Mouse (Mus musculus) neural tube, embryonic 14.5 days (tissue): Measurements from ENCODE around the gene Itgb2l. TPM values are rescaled to one million over a fixed set of nuclear protein-coding genes. Genes with fewer than 3 reads are reported as not detected.

Experiments
- ATAC-seq: fragments of 200-750 bp; cut with Nextera tagmentation; 2 replicates; pipeline ENCODE4 v1.8.0; 2017; ENCODE audit warnings: low read depth, mild to moderate bottlenecking, moderate TSS enrichment, moderate library complexity
- H3K27ac ChIP-seq: fragments of 300-500 bp; sonication (generic); 2 replicates; pipeline ENCODE4 v1.5.1; 2014; ENCODE audit warnings: low read depth, mild to moderate bottlenecking, control low read depth, low read length, moderate library complexity, mixed read lengths
- H3K27me3 ChIP-seq: fragments of 300-500 bp; sonication (generic); 2 replicates; pipeline ENCODE4 v1.6.1; 2014; ENCODE audit warnings: low read length; ENCODE audit not compliant: control insufficient read depth, insufficient read depth
- H3K36me3 ChIP-seq: fragments of 300-500 bp; sonication (generic); 2 replicates; pipeline ENCODE4 v1.6.1; 2014; ENCODE audit warnings: low read length, mixed read lengths; ENCODE audit not compliant: control insufficient read depth, insufficient read depth
- H3K4me1 ChIP-seq: fragments of 300-500 bp; sonication (generic); 2 replicates; pipeline ENCODE4 v1.6.1; 2014; ENCODE audit warnings: low read length; ENCODE audit not compliant: control insufficient read depth, insufficient read depth
- H3K4me2 ChIP-seq: fragments of 300-500 bp; sonication (generic); 2 replicates; pipeline ENCODE4 v1.6.1; 2014; ENCODE audit warnings: mild to moderate bottlenecking, low read depth, low read length, control low read depth
- H3K4me3 ChIP-seq: fragments of 300-500 bp; sonication (generic); 2 replicates; pipeline ENCODE4 v1.5.1; 2014; ENCODE audit warnings: low read depth, low read length, control low read depth, mixed read lengths
- H3K9ac ChIP-seq: fragments of 300-500 bp; sonication (generic); replicated peaks from 2 replicates; pipeline ENCODE4 v1.6.1; 2014; ENCODE audit warnings: low read depth, mild to moderate bottlenecking, control low read depth, low read length, mixed read lengths
- H3K9me3 ChIP-seq: fragments of 300-500 bp; sonication (generic); 2 replicates; pipeline ENCODE4 v1.6.1; 2016; ENCODE audit warnings: low read length; ENCODE audit not compliant: control insufficient read depth
- WGBS: fragments of 180-500 bp; shearing (Covaris S2); extraction: QIAGEN DNeasy Blood & Tissue Kit; methylation state at CpG from one replicate; pipeline ENCODE4 v1.1.7; 2014; 5-methylcytosine and 5-hydroxymethylcytosine counted together
- polyA plus RNA-seq: library from polyadenylated mRNA; unstranded; fragments of >200 nt; fragmentation: Nextera tagmentation; extraction: Ambion mirVana; gene quantifications from 2 replicates; pipeline ENCODE4 v1.2.1, GENCODE M21; 2014

Gene Itgb2l
- polyA plus RNA-seq, 1 experiment from 2014 or later = 0.15 TPM

DNA sequence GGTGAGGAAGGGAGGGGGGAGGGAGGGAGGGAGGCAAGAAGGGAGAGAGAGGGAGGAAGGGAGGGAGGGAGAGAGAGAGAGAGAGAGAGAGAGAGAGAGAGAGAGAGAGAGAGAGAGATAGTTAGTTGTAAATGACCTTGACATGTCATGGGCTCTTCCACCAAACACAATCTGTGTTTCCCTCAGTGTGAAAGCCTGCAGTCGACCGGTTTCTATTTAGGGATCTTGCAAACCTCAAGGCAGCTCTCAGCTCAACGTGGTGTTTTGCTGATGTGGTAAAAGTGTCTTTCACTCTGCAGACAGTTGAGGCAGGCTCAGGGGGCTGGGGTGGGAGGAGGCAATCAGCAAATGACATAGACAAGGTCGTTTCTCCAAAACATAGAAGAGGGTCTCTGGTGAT lies 37.1 kb downstream of the Itgb2l start:
- Histone ChIP-seq H3K4me2 (no peak overlapping the region), H3K4me1 (no peaks in the 10 kb centered on the region), H3K36me3 (no peaks in the 10 kb centered on the region), H3K27ac (no peak overlapping the region), H3K4me3 (no peak overlapping the region), H3K9me3 (no peaks in the 10 kb centered on the region), H3K9ac (no peak overlapping the region), H3K27me3 (no peaks in the 10 kb centered on the region)
- no peak for ATAC-seq
- WGBS = 69% methylated on average over 4 of the region's 4 CpGs

DNA sequence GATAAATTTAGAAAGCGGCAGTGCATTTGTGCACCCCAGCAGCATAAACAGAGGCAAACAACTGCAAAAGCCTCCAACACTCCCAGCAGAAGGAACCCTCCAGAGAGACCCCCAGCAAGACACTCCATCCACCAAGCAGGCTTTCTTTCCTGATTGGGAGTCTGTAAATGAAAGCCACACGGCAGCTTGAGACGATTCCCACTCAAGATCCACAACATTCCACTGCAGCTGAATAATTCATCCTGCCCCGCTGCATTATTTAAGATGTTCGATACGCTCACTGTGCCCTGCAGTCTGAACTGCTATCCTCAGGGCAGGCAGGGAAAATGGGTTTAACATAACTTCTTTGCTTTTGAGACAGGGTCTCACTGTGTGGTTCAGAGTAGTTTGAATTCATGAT lies 41.1 kb downstream of the Itgb2l start:
- H3K4me1 ChIP-seq = no peaks in the 10 kb centered on the region
- H3K4me3 ChIP-seq = no peak overlapping the region
- no peak for ATAC-seq
- no peaks in the 10 kb centered on the region for H3K36me3 ChIP-seq
- no peak overlapping the region for H3K4me2 ChIP-seq
- no peak overlapping the region for H3K9ac ChIP-seq
- no peak overlapping the region for H3K27ac ChIP-seq
- 60% methylated on average over 6 of the region's 6 CpGs for WGBS
- no peaks in the 10 kb centered on the region for H3K27me3 ChIP-seq
- H3K9me3 ChIP-seq = no peaks in the 10 kb centered on the region

DNA sequence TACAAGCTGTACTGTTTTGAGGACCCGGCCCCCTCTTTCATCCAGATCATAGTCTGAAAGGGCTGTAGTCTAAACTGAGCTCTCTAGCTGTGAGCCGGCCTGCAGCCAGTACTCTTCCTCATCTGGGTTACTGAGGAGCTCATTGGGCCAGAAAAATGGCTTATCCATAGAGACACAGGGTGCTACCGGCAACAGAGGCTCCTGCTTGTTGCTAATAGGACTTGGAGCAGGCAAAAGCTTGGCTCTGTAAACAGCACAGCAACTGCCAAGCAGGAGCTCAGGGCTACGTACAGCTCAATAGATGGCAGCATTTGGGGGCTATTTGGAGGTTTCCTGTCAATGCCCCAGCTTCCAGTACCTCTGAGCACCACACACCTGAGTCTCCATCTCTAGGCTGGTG lies 43.4 kb downstream of the Itgb2l start:
- H3K4me2 ChIP-seq = no peak overlapping the region
- no peak for ATAC-seq
- no peak overlapping the region for H3K9ac ChIP-seq
- no peaks in the 10 kb centered on the region for H3K27me3 ChIP-seq
- no peaks in the 10 kb centered on the region for H3K4me1 ChIP-seq
- H3K9me3 ChIP-seq = no peaks in the 10 kb centered on the region
- H3K27ac ChIP-seq = no peak overlapping the region
- no peak overlapping the region for H3K4me3 ChIP-seq
- no peaks in the 10 kb centered on the region for H3K36me3 ChIP-seq
- WGBS = 71% methylated on average over 4 of the region's 4 CpGs

- no peak for ATAC-seq
- no peaks in the 10 kb centered on the region for H3K27me3 ChIP-seq
- H3K4me2 ChIP-seq = no peak overlapping the region
- H3K9me3 ChIP-seq = no peaks in the 10 kb centered on the region
- no peak overlapping the region for H3K27ac ChIP-seq
- H3K4me1 ChIP-seq = no peaks in the 10 kb centered on the region
- no peak overlapping the region for H3K4me3 ChIP-seq
- H3K9ac ChIP-seq = no peak overlapping the region
- no peaks in the 10 kb centered on the region for H3K36me3 ChIP-seq
- WGBS = 72% methylated on average over 3 of the region's 3 CpGs
These were observed 44.6 kb downstream of the Itgb2l start for GRCm38 (mm10) chr16:96398806-96399205.

DNA sequence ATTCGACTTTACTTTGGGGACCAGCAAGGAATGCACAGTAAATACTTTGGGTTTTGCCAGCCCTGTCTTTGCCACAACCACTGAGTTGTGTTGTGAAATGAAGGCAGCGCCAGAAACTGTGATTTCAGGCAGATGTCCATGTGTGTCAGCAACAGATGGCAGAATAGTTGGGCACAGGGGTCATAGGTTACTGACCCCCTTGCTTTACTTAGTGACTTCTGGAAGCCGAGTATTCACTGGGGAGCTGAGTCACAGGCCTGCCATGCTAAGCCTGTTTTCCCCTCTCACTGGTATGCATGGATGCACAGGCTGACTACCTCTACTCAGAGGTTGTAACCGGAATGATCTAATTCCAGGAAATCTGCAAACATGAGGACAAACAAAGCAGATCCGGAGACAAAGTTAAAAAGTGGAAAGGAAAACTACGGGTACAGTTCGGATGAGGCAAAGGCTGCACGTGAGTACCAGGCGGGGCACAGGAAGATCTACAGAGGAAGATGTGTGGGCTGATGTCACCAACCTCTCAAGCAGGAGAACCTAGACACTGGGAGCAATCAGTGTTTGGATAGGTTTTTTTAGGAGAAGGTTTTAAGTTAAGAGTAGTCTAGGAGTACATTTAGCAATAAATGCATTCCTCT lies 47.3 kb downstream of the Itgb2l start:
- no peak overlapping the region for H3K4me3 ChIP-seq
- no peaks in the 10 kb centered on the region for H3K4me1 ChIP-seq
- no peak for ATAC-seq
- no peak overlapping the region for H3K4me2 ChIP-seq
- H3K27me3 ChIP-seq = no peaks in the 10 kb centered on the region
- 79% methylated on average over 9 of the region's 9 CpGs for WGBS
- no peak overlapping the region for H3K9ac ChIP-seq
- H3K36me3 ChIP-seq = no peaks in the 10 kb centered on the region
- H3K9me3 ChIP-seq = no peaks in the 10 kb centered on the region
- H3K27ac ChIP-seq = no peak overlapping the region

DNA sequence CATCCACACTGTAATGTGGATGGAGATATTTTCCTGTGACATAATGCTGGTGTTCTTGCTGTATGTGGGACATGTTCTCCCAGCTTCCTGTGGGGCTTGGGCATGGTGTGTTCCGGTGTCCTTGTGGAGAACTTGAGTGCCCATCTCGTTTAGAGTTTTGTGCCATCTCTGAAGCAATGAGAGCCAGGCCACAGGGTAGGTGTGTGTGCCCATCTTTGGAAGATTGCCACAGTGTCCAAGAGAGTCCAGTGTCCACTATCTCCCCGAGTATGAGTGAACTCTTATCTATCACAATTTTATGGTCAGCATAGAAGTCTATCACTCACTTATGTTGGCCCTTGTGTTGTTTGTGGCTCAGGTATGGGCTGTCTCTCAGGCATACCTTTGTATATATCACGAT lies 47.9 kb downstream of the Itgb2l start:
- H3K4me1 ChIP-seq = no peaks in the 10 kb centered on the region
- H3K4me2 ChIP-seq = no peak overlapping the region
- no peak overlapping the region for H3K27ac ChIP-seq
- no peak for ATAC-seq
- H3K4me3 ChIP-seq = no peak overlapping the region
- 81% methylated on average over 4 of the region's 4 CpGs for WGBS
- H3K9me3 ChIP-seq = no peaks in the 10 kb centered on the region
- no peaks in the 10 kb centered on the region for H3K27me3 ChIP-seq
- no peak overlapping the region for H3K9ac ChIP-seq
- no peaks in the 10 kb centered on the region for H3K36me3 ChIP-seq

DNA sequence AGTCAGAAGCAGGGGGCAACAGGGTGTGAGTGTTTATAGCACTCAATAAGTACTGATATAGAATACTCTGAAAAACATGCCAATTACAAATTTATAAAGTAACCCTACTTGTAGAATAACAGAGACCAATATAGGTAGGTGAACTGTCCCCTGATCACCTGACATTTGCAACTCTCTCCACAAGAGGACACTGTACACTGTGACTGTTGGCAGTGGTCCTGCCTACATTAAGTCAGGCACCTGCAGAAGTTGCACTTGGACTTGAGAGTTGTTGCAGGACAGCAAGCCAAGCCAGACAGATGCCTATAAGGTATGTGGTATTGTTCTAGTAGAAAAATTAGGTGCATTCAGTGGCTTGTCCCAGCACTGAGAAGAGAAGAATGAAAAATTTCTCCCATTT lies 52.3 kb downstream of the Itgb2l start:
- H3K36me3 ChIP-seq = no peaks in the 10 kb centered on the region
- H3K9ac ChIP-seq = no peak overlapping the region
- no peak overlapping the region for H3K4me2 ChIP-seq
- H3K27me3 ChIP-seq = no peaks in the 10 kb centered on the region
- H3K4me1 ChIP-seq = no peaks in the 10 kb centered on the region
- H3K4me3 ChIP-seq = no peak overlapping the region
- H3K27ac ChIP-seq = no peak overlapping the region
- no peaks in the 10 kb centered on the region for H3K9me3 ChIP-seq
- ATAC-seq = no peak

DNA sequence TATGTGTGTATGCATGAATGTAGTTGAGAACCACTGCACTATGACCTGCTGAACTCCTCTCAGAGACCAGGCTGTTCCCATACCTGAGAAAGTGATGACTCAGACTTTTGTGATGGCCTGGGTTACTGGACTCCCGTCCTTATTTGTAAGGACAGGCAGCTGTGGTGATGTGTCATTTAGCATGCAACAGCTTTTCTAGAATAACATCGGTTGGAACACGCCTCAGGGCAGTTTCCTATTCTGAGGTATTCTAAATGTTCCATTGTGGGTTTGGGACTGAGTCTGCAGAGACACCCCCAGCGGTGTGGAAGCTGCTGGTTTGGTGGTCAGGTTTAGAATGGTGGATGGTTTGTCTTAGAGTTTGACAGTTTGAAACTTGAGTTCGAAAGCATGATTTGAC lies 54.9 kb downstream of the Itgb2l start:
- Histone ChIP-seq H3K27me3 (no peaks in the 10 kb centered on the region), H3K27ac (no peak overlapping the region), H3K4me1 (no peaks in the 10 kb centered on the region), H3K4me3 (no peak overlapping the region), H3K9me3 (no peaks in the 10 kb centered on the region), H3K9ac (no peak overlapping the region), H3K4me2 (no peak overlapping the region), H3K36me3 (no peaks in the 10 kb centered on the region)
- no peak for ATAC-seq
- 80% methylated on average over 5 of the region's 5 CpGs for WGBS

- Histone ChIP-seq H3K9me3 (no peaks in the 10 kb centered on the region), H3K4me1 (no peaks in the 10 kb centered on the region), H3K4me3 (no peak overlapping the region), H3K9ac (no peak overlapping the region), H3K4me2 (no peak overlapping the region), H3K27ac (no peak overlapping the region), H3K36me3 (no peaks in the 10 kb centered on the region), H3K27me3 (no peaks in the 10 kb centered on the region)
- 92% methylated on average over 6 of the region's 6 CpGs for WGBS
- ATAC-seq = no peak
These were observed 55.6 kb downstream of the Itgb2l start for GRCm38 (mm10) chr16:96387685-96388371.
